Mouse (Mus musculus) neural tube, embryonic 10.5 days (tissue): ENCODE data around the gene Slc7a4.
A peak's percentile ranks its signal among the peaks of the same experiment; 100 is the strongest.
"Not testable (repeated sequence)": the region's sequence is repeated elsewhere in the genome, so short reads cannot be mapped to it uniquely, and the experiment has no call there.

Experiments
- DNase-seq: peaks from one replicate; pipeline ENCODE4 v3.0.0-alpha.2; 2017; ENCODE audit warnings: low spot score; ENCODE audit errors: extremely low spot score

Slc7a4 gene

GRCm38 (mm10) chr16:17583064-17583463, at the start of gene Slc7a4:
Slc7a4 (minus strand) TSS chr16:17583214.
- DNase-seq, result no peak

- DNase-seq, result no peak
Measured at GRCm38 (mm10) chr16:17632580-17632979, 49.6 kb upstream of the Slc7a4 start.

- DNase-seq, result no peak
Measured at GRCm38 (mm10) chr16:17626269-17626555, 43.2 kb upstream of the Slc7a4 start.

GRCm38 (mm10) chr16:17625488-17626268, 42.7 kb upstream of the Slc7a4 start:
- no peak for DNase-seq

GRCm38 (mm10) chr16:17621936-17622335, 38.9 kb upstream of the Slc7a4 start:
- no peak for DNase-seq

- DNase-seq, result peak; percentile 99
Measured at GRCm38 (mm10) chr16:17619198-17620105, 36.4 kb upstream of the Slc7a4 start, which contains the start of gene Smpd4. Smpd4 (plus strand) TSS chr16:17619354.

- peak; percentile 52 for DNase-seq
Measured at GRCm38 (mm10) chr16:17617922-17618565, 35.0 kb upstream of the Slc7a4 start.

GRCm38 (mm10) chr16:17616212-17616611, 33.2 kb upstream of the Slc7a4 start:
- DNase-seq, result no peak

- DNase-seq, result not testable (repeated sequence)
Measured at GRCm38 (mm10) chr16:17614740-17615139, 31.7 kb upstream of the Slc7a4 start.

- no peak for DNase-seq
Measured at GRCm38 (mm10) chr16:17611383-17611782, 28.4 kb upstream of the Slc7a4 start.

- DNase-seq, result no peak
Measured at GRCm38 (mm10) chr16:17605684-17606083, 22.7 kb upstream of the Slc7a4 start.

GRCm38 (mm10) chr16:17604941-17605340, 21.9 kb upstream of the Slc7a4 start:
- no peak for DNase-seq

- DNase-seq, result no peak
Measured at GRCm38 (mm10) chr16:17600944-17601562, 18.0 kb upstream of the Slc7a4 start.

- DNase-seq, result no peak
Measured at GRCm38 (mm10) chr16:17590731-17591130, 7.7 kb upstream of the Slc7a4 start.

GRCm38 (mm10) chr16:17584555-17584954, 1.5 kb upstream of the Slc7a4 start:
- no peak for DNase-seq

GRCm38 (mm10) chr16:17576825-17577215, 6.2 kb downstream of the Slc7a4 start:
- DNase-seq, result no peak

GRCm38 (mm10) chr16:17575870-17576824, 6.9 kb downstream of the Slc7a4 start:
- no peak for DNase-seq

- no peak for DNase-seq
Measured at GRCm38 (mm10) chr16:17566186-17566585, 16.8 kb downstream of the Slc7a4 start.

GRCm38 (mm10) chr16:17564771-17565170, 18.2 kb downstream of the Slc7a4 start:
- DNase-seq, result no peak

- DNase-seq, result no peak
Measured at GRCm38 (mm10) chr16:17564221-17564620, 18.8 kb downstream of the Slc7a4 start.
